Mouse (Mus musculus) 3T3-L1 (cell line): ENCODE data around the gene Casp9.

Experiments
- DNase-seq: peaks from one replicate; pipeline ENCODE4 v3.0.0-alpha.2; 2015; ENCODE audit warnings: low read depth, low spot score

Casp9 gene

DNA sequence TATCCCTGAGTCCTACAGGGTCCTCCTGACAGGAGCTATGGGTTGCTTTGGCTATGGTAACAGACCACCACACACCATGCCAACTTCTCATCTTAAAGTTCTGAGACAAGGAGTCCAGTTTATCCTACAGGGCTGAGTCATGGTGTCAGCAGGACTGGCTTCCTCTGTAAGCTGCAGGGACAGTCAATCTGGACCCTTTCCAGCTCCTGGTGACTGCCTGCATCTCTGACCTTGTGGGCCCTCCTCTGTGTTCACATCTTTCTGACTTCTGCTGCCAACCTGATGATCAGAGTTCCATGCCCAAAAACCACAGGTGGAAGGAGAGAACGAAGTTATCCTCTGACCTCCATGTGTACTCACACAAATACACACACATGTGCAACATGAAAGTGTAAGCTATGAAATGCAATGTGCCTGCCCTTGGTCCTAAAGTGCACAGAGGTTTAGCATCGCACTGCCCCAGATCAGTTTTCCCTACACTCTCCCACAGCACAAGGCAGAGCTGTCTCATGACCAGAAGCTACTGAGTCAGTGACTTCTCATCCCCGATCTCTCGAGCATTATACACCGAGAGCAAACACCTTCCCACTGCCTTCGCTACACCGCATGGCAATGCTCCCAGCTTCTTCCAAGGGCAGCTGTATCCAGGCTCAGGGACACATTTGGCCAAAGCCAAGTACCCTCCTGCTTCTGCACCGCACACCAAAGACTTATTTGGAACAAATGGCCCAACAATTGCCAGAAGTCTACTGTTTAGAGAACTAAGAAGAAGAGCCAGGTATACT lies 12.0 kb upstream of the Casp9 start:
- DNase-seq: no peak

- no peak for DNase-seq
These were observed 8.6 kb upstream of the Casp9 start for GRCm38 (mm10) chr4:141784835-141785234.

DNA sequence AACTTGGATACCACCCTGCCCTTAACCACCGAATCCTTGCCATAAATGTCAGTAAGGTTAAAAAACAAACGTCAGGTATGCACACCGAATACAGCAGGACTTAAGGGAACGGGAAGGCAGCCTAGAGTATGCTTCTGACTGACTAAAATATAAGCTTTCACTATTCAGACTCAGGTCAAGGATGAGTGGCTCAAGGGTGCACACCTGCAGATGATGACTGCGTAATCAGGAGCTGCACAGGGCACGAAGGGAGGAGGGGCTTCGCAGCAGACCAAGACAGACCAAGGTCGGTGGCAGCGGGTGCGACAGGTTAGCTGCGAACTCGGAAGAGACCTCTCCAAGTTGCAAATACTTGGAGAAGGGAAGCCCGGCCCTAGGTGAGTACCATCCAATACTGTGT lies 7.3 kb upstream of the Casp9 start:
- DNase-seq: no peak

- DNase-seq: no peak
These were observed 6.4 kb upstream of the Casp9 start for GRCm38 (mm10) chr4:141787046-141787445.

GRCm38 (mm10) chr4:141787462-141787861 lies 6.0 kb upstream of the Casp9 start:
- DNase-seq: no peak

- peak; percentile 14 for DNase-seq
These were observed 3.7 kb upstream of the Casp9 start for GRCm38 (mm10) chr4:141789564-141790218.

DNA sequence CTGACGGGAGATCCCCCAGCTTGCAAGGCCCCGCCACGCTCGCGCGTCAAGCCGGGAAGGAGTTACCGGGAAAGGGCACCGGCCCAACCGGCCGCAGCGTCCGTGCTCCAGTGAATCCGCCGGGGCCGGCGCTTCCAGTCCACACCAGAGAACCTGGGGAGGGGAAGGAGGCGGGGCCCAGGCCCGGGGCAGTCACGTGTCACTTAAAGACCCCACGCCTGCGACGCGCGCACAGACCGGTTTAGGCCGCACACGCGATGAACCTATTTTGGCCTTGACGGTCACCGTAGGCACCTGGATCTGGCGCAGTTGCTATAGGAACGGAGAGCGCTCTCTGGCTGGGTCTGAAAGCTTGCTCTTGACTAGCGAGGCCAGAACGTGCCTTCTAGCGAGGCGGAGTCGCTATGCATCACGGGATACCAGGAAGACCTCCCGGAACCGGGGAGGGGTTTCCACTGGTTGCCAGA lies 2.9 kb upstream of the Casp9 start, which contains the start of gene Dnajc16:
Dnajc16 (minus strand) TSS at position 408 of the 467 bp plus-strand sequence.
- DNase-seq: peak; percentile 99

DNA sequence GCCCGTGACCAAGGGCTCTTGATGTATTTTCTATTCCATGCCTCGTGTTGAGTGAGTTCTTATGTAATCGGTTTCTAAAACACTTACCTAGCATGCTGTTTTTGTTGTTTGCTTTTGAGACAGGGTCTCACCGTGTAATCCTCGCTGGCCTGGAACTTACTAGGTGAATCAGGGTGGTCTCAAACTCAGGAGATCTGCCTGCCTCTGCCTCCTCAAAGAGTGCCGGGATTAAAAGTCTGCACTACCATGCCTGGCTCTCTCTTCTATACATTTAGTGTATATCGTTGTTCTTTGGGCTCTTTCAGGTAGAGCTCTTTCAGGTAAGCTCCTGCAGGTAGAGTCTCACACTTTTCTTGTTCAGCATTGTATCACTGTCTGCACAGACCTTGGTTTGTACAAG lies 1.9 kb upstream of the Casp9 start:
- DNase-seq: no peak

DNA sequence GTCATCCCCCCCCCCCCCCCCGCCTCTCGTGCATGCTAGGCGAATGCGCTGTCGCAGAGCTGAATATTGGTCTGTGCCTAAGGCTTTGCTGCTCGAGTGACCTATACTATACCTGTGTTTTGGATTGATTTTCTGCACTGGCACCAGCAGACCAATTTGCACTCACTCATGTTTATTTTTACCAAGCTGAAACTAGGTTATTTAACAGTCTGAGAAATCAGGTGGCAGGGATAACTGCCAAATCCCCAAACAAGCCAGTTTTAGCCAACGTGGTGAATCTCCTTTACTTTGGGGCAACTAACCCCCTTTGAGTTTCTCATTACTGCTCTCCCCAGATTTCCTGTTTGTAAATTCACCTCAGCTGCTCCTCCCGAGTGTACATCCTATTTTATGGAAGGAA lies 1.5 kb upstream of the Casp9 start:
- DNase-seq: no peak

DNA sequence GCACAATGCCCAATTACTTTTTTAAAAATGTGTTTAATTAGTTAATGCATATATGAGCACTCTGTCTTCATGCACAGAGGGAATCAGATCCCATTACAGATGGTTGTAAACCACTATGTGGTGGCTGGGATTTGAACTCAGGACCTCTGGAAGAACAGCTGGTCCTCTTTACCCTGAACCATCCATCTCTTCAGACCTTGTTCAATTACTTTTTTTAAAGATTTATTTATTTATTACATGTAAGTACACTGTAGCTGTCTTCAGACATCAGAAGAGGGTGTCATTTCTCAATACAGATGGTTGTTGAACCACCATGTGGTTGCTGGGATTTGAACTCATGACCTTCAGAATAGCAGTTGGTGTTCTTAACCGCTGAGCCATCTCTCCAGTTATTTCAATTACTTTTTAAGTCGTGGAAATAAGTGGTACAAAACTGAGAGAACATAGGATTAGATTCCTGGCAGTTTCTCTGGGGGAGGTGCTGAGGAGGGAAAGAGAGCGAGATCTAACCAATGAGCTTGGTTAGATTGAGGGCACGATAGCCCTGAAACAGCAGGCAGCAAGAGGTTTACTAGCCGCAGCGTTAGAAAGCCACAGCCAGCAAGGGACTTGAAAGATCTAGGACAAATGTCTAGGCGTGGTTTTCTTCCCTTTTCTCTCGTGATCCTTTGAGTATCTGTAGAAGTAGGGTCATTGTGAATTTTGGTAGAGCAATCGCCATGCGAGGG lies 694 bp upstream of the Casp9 start:
- DNase-seq: peak; percentile 75

DNA sequence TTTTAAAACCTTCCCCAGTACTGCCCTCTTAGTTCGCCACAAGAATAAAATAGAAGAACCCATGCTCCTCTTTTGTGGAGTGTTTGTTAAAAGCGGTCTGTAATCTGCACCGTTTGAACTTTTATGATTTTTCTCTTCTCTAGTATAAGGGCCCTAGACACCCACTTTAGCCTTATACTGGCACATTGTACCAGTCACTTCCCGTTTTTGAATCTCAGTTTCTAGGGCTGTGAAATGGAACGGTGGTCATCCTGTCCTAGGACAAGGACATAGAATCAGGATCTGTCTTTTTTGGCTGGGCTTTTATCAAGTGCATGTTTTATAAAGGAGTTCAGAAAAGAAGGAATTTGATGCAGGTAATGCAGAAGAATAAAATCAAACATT lies 732 bp downstream of the Casp9 start:
- DNase-seq: no peak

DNA sequence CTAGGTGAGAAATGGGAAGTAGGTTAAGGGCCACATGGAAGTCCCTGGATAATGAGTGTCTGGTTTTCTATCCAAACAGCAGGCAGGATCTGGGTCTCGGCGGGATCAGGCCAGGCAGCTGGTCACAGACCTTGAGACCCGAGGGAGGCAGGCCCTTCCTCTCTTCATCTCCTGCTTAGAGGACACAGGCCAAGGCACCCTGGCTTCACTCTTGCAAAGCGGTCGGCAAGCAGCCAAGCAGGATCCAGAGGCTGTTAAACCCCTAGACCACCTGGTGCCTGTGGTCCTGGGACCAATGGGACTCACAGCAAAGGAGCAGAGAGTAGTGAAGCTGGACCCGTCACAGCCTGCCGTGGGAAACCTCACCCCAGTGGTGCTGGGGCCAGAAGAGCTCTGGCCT lies 2.9 kb downstream of the Casp9 start:
- no peak for DNase-seq

DNA sequence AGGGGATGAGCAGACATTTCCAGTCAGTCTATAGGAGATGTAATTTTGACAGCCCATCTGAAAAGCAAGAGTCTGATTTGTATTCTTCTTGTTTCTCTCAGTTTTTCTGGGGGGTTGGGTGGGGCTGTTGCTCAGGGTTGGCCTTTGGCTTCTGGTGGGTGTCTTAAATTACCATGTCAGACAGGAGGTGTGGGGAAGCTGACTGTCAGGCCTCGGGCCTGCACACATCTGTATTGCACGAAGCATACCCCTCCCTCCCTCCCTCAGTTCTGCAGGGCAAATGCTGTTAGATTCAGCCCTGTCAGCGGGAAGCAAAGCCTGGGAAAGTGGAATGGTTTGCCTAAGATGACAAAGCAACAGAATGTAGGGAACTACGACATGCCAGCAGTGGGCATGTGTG lies 3.5 kb downstream of the Casp9 start:
- DNase-seq: no peak

DNA sequence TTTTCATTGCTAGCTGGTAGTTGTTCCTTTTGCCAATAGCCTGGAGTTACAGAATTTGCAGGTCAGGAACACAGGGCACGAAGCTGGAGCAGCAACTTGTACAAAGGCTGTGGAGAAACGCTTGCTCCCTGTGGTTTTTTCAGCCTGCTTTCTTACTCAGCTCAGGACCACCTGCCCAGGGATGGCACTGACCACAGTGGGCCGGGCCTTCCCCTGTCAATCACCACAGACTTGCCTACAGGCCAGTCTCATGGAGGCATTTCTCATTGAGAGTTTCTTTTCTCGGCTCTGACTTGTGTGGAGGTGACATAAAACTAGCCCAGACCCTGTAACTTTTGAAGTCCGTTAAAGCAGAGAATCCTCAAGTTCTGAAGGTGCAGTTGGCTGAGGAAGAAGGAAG lies 4.1 kb downstream of the Casp9 start:
- DNase-seq: no peak

DNA sequence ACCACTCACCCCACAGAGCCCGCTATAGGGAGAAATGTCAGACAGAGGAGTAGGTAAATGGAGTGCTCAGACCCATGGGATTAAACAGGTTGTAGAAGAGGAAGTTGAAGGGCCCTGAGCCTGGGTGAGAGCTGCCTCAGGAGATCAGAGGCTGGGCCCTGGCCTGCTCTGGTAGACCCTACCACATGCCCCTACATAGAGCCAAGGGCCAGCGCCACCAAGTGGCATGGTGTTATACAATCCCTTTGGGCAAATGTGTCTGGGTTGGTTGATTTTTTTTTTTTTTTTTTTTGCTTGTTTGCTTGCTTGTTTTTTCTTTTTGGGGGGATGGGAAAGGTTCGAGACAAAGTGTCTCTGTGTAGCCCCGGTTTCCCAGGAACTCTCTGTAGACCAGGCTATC lies 10.7 kb downstream of the Casp9 start:
- no peak for DNase-seq

DNA sequence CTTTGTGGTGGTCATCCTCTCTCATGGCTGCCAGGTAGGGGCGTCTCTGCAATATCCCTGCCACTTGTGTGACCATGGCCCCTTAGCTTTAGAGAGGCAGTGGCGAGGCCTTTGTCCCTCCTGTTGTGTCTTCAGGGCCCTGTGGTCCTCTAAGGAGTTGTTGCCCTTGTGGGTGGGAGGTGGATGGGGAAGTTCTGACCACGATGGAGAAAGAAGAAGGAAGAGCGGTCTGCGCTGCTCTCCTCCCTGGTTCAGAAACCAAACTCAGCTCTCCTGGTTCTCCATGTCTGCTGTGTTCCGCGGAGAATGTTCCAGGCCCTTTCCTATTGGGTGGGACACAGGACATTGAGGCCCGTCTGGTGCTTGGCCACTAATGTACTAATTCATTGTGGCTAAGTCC lies 12.5 kb downstream of the Casp9 start:
- no peak for DNase-seq

DNA sequence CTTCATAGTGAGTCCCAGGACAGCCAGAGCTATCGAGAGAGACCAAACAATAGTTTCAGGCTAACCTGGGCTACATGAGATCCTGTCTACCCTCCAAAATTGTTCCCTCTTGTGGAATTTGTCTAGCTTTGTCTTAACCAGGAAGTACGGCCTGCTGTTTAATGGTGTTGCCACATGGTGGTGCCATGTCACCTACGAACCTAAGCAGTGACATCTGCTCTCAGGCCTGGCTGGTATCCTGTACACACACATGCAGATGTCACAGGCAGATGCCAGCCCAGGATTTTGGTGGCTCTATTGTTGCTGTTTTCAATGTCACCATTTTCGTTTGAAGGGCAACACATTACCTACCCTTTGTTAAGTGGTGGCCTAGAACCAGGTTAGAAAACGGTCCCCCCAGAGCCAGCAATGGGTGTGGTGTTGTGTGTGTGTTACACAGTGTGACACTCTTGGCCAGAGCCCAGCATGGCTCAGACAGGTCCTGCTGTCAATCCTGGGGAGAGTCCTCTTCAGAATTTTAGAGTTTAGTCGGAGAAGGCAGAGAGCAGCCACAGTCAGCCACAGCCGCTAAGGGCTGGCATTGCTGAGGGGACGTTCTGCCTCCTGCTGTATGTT lies 16.5 kb downstream of the Casp9 start:
- DNase-seq: peak; percentile 64

GRCm38 (mm10) chr4:141810975-141811374 lies 17.6 kb downstream of the Casp9 start:
- DNase-seq: no peak

DNA sequence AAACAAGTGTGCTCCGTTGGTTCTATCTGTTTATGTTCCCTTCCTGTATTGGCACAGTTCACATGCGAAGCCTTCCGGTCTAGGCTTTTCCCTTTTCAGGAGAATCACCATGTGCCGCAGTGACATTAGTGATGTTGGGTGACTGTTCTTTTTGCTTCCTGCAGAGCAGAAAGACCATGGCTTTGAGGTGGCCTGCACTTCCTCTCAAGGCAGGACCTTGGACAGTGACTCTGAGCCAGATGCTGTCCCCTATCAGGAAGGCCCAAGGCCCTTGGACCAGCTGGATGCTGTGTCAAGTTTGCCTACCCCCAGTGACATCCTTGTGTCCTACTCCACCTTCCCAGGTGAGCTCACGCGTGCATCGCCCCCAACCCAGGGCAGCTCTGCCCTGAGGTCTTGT lies 18.0 kb downstream of the Casp9 start:
- no peak for DNase-seq

GRCm38 (mm10) chr4:141816267-141816666 lies 22.9 kb downstream of the Casp9 start:
- DNase-seq: no peak

DNA sequence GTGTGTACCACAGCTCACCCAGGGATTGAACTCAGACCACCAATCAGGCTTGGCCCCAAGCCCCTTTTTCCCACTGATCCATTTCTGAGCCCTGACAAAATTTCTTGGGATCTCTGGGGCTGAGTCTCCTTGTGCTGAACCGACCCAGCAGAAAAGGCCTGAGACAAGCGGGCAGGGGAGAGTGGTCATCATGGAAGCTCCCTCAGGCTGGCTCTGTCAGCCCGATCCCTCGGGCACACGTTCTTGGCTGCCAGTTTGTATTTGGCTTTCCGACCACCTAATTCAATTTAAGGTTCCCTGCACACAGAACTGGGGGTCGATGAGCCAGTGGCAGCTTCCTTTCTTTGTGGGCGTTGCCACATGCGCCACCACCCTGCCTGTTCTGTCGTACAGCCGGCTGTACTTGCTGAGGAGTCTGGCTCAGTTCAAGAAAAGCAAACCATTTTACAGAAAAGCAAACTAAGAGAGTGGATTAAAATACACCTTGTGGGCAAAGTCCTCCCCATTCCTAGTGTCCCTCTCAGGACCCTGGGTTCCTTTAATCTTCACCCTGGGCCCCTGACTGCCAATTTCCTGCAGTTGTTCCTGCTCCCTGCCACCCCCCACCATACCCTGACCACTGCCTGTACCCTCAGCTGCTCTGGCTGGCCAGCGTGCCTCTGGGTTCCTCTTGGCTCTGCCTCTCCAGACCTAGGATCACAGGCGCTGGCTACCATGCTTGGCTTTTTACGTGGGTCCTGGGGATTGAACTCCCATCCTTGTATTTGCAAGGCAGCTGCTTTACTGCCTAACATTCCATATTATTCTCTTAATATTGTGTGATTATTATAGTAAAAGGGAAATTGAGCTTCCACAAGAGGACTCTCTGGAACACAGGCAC lies 23.6 kb downstream of the Casp9 start:
- no peak for DNase-seq
